Mouse (Mus musculus) gastrocnemius, adult 18-20 months (tissue): ENCODE results near the gene Zfp248. TPM values are rescaled to one million over a fixed set of nuclear protein-coding genes. Genes with fewer than 3 reads are reported as not detected.

ENCODE experiments used
- DNase-seq: peaks from one replicate; pipeline ENCODE4 v3.0.0; 2021; ENCODE audit warnings: low spot score
- microRNA-seq: library from miRNA; unstranded; fragments of <30 nt; microRNA quantifications from one replicate; pipeline ENCODE4 v1.2.0, GENCODE M21; 2021
- total RNA-seq, 2 experiments: library from RNA; stranded (reverse); gene quantifications; 2 replicates each; pipeline ENCODE4 v1.2.3; 2021

Zfp248 gene
- total RNA-seq, 2 experiments from 2014 or later: 1.8 to 1.9 TPM

- no peak for DNase-seq
These were observed 77.7 kb downstream of the Zfp248 start for GRCm38 (mm10) chr6:118377611-118378010.

Small RNA genes lying within 50 kb of the gene (microRNA-seq; reads per million reads assigned to microRNA genes)
- gene Gm25953: not detected

Other genes with a start within 250 kb of the Zfp248 start
- gene Bms1, start 36.1 kb downstream of the Zfp248 start, total RNA-seq: 10 to 100 TPM; 24.9 to 26.3 TPM
- gene Zfp9, start 23.8 kb upstream of the Zfp248 start, total RNA-seq: 1 to 10 TPM; 7.3 to 8.2 TPM
- 1 to 10 TPM; 2.0 to 2.6 TPM for gene Ankrd26, start 106.7 kb upstream of the Zfp248 start, total RNA-seq